Mouse (Mus musculus): ENCODE measurements around the gene 2610507B11Rik.

2610507B11Rik gene

DNA sequence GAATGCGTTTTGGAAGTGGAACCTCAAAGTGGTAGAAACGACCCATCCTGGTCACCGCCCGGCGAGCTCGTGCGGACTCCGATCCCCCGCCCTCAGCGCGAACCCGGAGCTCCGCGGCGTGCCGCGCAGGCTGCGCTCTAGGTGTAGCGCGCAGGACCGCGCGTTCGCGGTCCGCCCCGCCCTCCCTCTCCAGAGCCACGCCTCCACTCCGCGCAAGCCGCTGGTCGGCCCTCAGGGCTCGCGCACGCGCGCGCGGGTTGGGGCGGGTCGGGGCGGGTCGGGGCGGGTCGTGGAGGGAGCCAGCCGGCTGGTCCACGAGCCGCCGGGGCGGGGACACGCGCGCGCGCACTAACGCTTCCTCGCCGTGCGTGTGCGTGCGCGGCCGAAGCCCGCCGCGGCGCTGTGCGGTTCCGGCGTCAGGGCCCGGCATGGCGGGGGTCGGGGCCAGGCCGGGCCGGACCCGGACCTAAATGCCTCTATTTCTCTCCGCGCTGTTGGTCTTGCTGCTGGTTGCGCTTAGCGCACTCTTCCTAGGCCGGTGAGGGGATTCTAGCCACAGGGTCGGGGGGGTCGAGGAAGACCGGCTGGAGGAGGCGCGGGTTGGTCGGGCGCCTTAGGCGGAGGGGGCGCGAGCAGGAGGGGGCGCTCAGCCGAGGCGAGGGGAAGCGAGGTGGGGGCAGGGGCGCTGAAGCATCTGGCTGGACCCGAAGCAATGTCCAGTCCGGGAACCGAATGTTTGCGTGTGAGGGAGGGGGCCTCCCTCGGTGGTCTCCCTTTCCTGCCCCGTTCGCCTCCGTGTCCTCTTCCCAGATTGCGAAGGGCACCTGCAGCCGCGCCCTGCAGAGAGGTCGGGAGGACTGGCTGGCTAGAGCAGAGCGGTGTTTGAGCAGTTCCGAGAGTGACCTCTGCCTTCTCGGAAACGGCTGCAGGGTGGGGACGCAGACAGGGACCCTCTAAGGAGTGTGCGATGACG is at the start of gene 2610507B11Rik:
TSS of gene 2610507B11Rik (plus strand) at position 373 of the 973 bp plus-strand sequence.
- in situ Hi-C loops (cut with MboI; ENCODE audit: unreplicated experiment in 2 of 2): loop anchor here (5.0 kb wide), 2 partner anchors 66 to 86 kb away; partner anchors contain the start of gene Pigs (in 1 of the 2)

GRCm38 (mm10) chr11:78213086-78213817 is 48.3 kb upstream of the 2610507B11Rik start:
- in situ Hi-C loops (cut with MboI; ENCODE audit: unreplicated experiment in 2 of 2): no loop called here

DNA sequence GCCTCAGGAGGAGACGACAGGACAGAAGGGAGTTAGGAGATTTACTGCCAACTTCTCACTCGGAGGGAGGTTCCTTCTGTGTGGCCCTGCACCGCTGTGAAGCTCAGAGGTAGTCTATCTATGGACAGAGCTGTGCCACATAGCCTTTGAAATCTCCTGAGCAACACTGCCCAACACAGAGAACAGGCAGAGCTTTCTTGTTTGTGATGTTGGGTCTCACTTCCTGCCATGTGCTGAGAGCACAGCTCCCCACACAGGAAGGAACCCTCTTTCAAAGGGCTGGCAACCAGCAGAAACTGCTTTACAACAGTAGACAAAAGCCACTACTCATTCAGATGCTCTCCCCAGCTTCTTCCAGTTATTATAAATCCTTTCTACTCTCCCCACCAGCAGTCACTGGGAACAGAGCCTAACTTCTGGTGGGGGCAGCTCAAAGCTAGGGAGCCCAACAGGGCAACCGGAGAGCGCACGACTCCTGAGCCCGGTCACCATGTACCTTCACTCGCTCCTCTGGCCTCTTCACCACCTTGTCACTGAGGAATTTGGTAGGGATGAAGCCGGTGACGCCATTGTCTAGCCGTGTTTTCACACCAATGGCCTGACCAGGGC is 45.7 kb upstream of the 2610507B11Rik start:
- in situ Hi-C loops (cut with MboI; ENCODE audit: unreplicated experiment in 2 of 2): no loop called here

DNA sequence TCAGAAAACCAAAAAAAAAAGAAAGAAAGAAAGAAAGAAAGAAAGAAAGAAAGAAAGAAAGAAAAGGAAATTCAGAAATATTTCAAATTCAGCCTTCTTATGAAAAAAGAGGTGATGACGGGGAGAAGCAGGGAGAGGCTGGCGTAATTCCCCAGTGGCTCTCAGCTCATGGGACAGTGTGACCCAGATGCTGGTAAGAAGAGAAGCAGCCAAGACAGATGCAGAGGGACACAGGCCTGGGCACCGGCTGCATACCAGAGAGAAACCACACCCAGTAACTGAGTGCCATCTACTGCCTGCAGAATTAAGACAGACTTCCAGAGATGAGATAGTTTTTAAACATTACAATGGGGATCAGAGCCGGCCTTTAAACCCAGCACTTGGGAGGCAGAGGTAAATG is 38.0 kb upstream of the 2610507B11Rik start:
- in situ Hi-C loops (cut with MboI; ENCODE audit: unreplicated experiment in 2 of 2): no loop called here

- in situ Hi-C loops (cut with MboI; ENCODE audit: unreplicated experiment in 2 of 2): no loop called here
Observed at GRCm38 (mm10) chr11:78231518-78231917, 30.0 kb upstream of the 2610507B11Rik start.

DNA sequence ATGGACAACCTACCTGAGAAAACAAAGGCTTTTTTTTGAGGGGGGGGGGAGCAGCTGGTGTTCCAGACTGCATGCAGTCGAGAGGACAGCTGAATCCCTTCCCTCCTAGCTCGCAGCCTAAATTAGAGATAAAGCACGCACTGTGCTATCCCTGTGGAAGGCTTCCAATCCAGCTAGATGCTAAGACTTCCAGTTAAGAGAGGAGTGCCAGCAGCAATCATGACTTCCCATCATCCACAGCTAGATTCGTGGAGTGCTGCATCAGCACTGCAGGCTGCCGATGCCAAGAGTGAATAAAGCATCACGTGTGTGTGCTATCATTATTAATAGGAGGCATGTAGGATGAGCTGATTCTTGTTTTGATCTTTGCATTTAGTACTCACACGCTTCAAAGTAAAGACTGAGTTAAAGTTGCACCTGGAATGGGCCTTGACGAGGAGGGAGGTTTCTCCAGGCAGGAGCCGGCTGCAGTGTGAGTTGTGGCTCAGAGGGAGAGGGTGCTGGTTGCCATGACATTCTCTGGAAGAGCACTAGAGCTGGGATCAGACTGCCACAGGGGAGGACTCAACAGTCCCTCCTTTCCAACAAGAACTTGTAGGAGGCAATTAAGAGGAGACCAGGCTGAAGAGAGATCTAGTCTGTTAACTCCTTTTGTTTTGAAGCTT is 21.2 kb upstream of the 2610507B11Rik start:
- in situ Hi-C loops (cut with MboI; ENCODE audit: unreplicated experiment in 2 of 2): no loop called here

DNA sequence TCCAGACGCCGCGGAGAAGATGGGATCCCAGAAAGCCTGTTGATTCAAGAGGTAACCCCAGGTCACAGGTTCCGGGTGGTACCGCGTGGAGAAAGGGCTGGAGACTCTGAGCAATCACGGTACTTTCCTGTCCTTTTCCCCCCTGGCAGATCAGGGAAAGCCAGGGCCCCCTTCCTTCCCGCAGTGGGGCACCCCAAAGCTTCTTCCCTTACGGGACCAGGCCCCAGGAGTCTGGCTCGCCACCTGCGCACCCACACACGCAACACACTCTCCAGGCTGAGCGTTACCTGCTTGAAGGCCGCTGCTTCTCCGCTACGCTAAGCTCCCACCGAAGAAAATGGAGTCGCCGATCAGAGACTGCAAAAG is 16.3 kb upstream of the 2610507B11Rik start:
- in situ Hi-C loops (cut with MboI; ENCODE audit: unreplicated experiment in 2 of 2): no loop called here

GRCm38 (mm10) chr11:78245627-78246317 is 15.8 kb upstream of the 2610507B11Rik start, which contains the start of the genes Sdf2 and Supt6:
Gene Sdf2, plus strand, starts transcription at chr11:78245746.
Gene Supt6, minus strand, starts transcription at chr11:78245987.
- in situ Hi-C loops (cut with MboI; ENCODE audit: unreplicated experiment in 2 of 2): no loop called here

DNA sequence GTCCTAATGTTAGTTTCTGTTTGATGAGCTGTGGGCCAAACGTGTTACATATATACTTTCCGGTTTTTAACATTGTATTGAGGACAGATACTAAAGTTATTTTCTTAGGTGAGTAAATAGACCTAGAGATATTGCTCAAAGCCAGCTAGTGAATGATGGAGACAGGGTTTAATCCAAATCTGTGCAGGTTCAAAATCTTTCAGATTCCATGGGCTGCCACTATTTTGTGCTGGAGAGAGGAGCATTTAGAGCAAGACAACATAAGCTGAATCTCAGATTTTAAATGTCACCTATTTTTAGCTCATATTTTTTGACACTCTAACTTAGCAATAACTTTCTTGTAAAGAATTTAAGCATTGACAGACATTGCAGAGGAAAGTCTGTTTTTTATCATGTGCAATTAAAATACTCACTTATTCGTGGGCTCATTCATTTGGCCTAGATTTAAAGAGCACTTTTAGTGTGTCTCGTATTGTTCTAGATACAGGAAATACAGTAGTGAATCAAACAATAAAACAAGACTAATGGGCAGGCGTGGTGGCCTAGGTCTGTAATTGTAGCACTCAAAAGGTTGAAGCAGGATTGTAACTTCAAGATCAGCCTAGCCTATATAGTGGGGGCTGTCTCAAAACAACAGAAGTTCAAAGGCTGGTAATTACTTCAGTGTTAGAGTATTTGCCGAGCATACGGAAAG is 15.1 kb upstream of the 2610507B11Rik start:
- in situ Hi-C loops (cut with MboI; ENCODE audit: unreplicated experiment in 2 of 2): no loop called here

- in situ Hi-C loops (cut with MboI; ENCODE audit: unreplicated experiment in 2 of 2): no loop called here
Observed at GRCm38 (mm10) chr11:78247012-78247348, 14.6 kb upstream of the 2610507B11Rik start.

- in situ Hi-C loops (cut with MboI; ENCODE audit: unreplicated experiment in 2 of 2): no loop called here
Observed at GRCm38 (mm10) chr11:78247727-78248140, 13.8 kb upstream of the 2610507B11Rik start.

DNA sequence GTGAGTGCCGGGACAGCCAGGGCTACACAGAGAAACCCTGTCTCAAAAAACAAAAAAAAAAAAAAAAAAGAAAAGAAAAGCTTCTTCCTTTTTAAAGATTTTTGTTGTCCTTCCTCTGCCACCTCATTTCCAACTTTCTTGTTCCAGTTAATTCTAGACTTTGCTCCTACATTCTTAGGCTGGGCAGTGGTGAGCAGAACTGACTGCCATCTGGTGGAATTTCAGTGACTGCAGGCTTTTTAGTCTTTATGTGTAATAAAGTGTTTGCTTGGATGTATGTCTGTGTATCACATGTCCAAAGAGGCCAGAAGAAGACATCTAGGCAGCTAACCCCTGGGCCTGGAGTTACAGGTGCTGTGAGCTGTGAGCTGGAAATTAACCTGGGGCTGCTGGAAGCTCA is 4.9 kb upstream of the 2610507B11Rik start:
- in situ Hi-C loops (cut with MboI; ENCODE audit: unreplicated experiment in 2 of 2): no loop called here

GRCm38 (mm10) chr11:78260489-78261258 is 878 bp upstream of the 2610507B11Rik start:
- in situ Hi-C loops (cut with MboI; ENCODE audit: unreplicated experiment in 2 of 2): loop anchor here (5.0 kb wide), 2 partner anchors 67 to 87 kb away; partner anchors contain the start of gene Pigs (in 1 of the 2)

DNA sequence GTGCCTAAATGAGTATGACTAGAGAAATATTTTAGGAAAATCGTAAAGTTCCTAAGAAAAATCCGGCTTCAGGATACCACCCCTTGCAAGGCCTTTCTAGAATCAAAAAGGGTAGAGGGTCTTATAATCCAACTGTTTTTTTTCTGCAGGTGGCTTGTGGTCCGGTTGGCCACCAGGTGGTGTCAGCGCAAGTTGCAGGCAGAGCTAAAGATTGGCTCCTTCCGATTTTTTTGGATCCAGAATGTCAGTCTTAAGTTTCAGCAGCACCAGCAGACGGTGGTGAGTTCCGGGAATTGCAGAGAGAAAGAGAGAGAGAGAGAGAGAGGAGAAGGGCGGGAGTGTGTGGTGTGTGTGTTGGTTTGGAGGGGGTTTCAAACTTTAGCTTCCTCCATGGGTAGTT is 998 bp downstream of the 2610507B11Rik start:
- in situ Hi-C loops (cut with MboI; ENCODE audit: unreplicated experiment in 2 of 2): loop anchor here (5.0 kb wide), 2 partner anchors 65 to 85 kb away; partner anchors contain the start of gene Pigs (in 1 of the 2)

DNA sequence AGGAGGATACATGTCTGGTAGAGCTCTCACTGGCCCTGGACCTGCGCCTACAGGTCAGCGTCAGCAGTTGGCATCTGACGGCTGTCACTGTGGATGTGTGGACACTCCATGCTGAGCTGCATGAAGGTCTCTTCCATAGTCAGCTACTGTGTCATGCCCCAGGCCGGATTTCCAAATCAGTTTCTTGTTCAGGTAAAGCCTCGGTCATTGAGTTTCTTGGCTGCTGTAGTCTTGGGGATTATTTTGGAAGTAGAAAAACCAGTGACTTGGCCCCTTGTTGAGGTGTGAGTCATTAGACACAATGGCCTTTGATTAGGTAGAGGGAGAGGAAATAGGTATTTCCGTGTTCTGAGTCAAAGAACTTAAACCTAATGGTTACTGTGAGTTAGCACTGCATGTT is 4.0 kb downstream of the 2610507B11Rik start:
- in situ Hi-C loops (cut with MboI; ENCODE audit: unreplicated experiment in 2 of 2): no loop called here

- in situ Hi-C loops (cut with MboI; ENCODE audit: unreplicated experiment in 2 of 2): loop anchor here in 1 of 2 experiments (10.0 kb wide), 1 partner anchor 53 kb away; the partner anchor contains the start of genes Aldoc and Pigs
Observed at GRCm38 (mm10) chr11:78271986-78272385, 10.4 kb downstream of the 2610507B11Rik start.

DNA sequence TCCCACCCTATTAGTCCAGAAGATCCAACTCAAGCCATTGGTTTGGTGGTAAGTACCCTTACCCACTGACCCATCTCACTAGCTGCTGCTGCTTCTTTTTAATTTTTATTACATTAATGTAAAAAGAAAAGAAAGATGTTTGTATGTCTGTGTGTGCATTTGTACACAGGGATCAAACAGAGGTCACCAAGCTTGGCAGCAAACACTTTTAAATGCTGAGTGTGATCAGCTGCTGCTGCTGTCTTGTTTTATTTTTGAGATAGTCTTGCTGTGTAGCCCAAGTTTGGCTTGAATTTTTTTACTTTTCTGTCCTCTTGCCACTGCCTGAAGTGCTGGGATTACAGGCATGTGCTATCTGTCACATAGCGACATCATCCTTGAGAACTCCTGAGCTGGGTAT is 14.0 kb downstream of the 2610507B11Rik start:
- in situ Hi-C loops (cut with MboI; ENCODE audit: unreplicated experiment in 2 of 2): loop anchor here in 1 of 2 experiments (10.0 kb wide), 1 partner anchor 49 kb away; the partner anchor contains the start of genes Aldoc and Pigs

GRCm38 (mm10) chr11:78276169-78276568 is 14.6 kb downstream of the 2610507B11Rik start:
- in situ Hi-C loops (cut with MboI; ENCODE audit: unreplicated experiment in 2 of 2): loop anchor here in 1 of 2 experiments (10.0 kb wide), 1 partner anchor 49 kb away; the partner anchor contains the start of genes Aldoc and Pigs

All from v-Abl transformed pro-B cells (cell line).